Mouse (Mus musculus) embryonic facial prominence, embryonic 12.5 days (tissue): ENCODE results near the gene Tssk6. TPM values are rescaled to one million over a fixed set of nuclear protein-coding genes. Genes with fewer than 3 reads are reported as not detected.
A peak's percentile ranks its signal among the peaks of the same experiment; 100 is the strongest.

Experiments
- ATAC-seq: fragments of 200-750 bp; cut with Nextera tagmentation; 2 replicates; pipeline ENCODE4 v1.8.0; 2017; ENCODE audit not compliant: insufficient number of reproducible peaks, insufficient read depth, low FRiP score, low TSS enrichment
- H3K27ac ChIP-seq: fragments of 300-500 bp; sonication (generic); 2 replicates; pipeline ENCODE4 v1.5.1; 2016; ENCODE audit warnings: mild to moderate bottlenecking
- H3K27me3 ChIP-seq: fragments of 300-500 bp; sonication (generic); 2 replicates; pipeline ENCODE4 v1.6.1; 2016; ENCODE audit warnings: mild to moderate bottlenecking, moderate library complexity
- H3K36me3 ChIP-seq: fragments of 300-500 bp; sonication (generic); 2 replicates; pipeline ENCODE4 v1.6.1; 2016; ENCODE audit warnings: mild to moderate bottlenecking
- H3K4me1 ChIP-seq: fragments of 300-500 bp; sonication (generic); 2 replicates; pipeline ENCODE4 v1.6.1; 2016
- H3K4me2 ChIP-seq: fragments of 300-500 bp; sonication (generic); replicated peaks from 2 replicates; pipeline ENCODE4 v1.6.1; 2016; ENCODE audit warnings: mild to moderate bottlenecking, moderate library complexity
- H3K4me3 ChIP-seq: fragments of 300-500 bp; sonication (generic); 2 replicates; pipeline ENCODE4 v1.5.1; 2016; ENCODE audit warnings: mild to moderate bottlenecking
- H3K9ac ChIP-seq: fragments of 300-500 bp; sonication (generic); 2 replicates; pipeline ENCODE4 v1.6.1; 2016; ENCODE audit warnings: mild to moderate bottlenecking, moderate library complexity
- H3K9me3 ChIP-seq: fragments of 300-500 bp; sonication (generic); 2 replicates; pipeline ENCODE4 v1.6.1; 2016; ENCODE audit warnings: mild to moderate bottlenecking, moderate library complexity
- WGBS: fragments of 180-500 bp; shearing (Covaris S2); methylation state at CpG from one replicate; pipeline ENCODE4 v1.1.7; 2016; 5-methylcytosine and 5-hydroxymethylcytosine counted together
- polyA plus RNA-seq: library from polyadenylated mRNA; unstranded; fragments of >200 nt; fragmentation: Nextera tagmentation; extraction: Ambion mirVana; gene quantifications from 2 replicates; pipeline ENCODE4 v1.2.1, GENCODE M21; 2016

Tssk6 gene
- polyA plus RNA-seq, 1 experiment from 2014 or later: 5.1 TPM

DNA sequence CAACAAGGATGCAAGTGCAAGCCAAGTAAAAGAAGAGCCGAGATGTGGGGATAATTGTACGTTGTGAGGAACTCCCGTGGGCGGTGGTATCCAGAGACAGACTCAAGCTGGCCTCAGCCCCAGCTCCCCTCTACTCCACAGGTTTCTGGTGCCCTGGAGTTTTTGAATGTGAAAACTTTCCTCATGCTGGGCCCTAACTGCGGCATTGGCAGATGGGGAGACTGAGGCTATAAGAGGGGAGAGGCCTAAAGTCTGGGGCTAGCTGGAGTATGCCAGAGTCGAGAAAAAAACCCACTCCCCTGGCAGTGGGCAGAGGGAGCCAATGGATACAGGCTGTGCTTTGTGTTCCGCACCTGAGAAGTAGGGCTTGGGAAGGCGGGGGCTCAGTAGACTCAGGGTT is 2.1 kb downstream of the Tssk6 start:
- Histone ChIP-seq H3K9me3 (no peaks in the 10 kb centered on the region), H3K27ac (no peak overlapping the region), H3K36me3 (peaks cover 19% of the 10 kb centered on the region), H3K4me1 (peaks cover 20% of the 10 kb centered on the region), H3K9ac (no peak overlapping the region), H3K4me2 (peak overlapping the region; percentile 95; the same call in 1 of the 2 replicates), H3K4me3 (peak overlapping the region; percentile 70; the same call in 1 of the 2 replicates), H3K27me3 (no peaks in the 10 kb centered on the region)
- WGBS: 75% methylated on average over 8 of the region's 8 CpGs
- ATAC-seq: no peak

DNA sequence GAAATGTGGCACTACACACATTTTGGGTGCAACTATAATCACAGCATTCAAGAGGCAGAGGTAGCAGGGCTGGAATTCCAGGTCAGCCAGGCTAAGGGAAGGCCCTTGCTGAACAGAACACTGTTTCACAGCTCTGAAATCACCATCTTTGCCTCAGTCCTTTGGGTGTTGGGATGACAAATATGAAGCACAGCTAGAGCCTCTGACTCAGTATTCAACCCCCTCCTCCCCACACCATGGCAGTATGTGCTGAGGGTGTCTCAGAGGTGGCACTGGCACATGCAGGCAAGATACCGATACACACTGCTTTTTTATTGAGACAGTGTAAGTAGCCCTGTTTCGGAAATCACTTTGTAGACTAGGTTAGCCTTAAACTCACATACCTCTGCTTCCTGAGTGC is 4.3 kb downstream of the Tssk6 start:
- WGBS: 87% methylated on average over 2 of the region's 2 CpGs

DNA sequence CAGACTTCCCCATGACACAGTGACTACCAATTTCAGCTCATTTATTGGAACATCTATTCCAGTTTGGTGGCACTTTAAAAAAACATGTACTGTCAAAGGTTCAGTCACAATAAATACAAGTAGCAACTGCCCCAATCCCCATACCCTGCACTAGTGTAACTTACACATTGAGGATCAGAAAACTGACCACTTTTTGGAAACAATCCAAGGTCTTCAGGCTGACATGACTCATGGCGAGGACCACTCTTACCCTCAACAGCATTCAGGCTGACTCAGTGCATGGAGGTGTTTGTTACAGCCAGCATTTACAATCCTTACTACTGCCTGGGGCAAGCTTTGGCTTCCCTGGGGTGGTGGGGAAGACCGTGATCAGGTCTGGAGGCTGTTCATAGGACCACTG is 5.1 kb downstream of the Tssk6 start:
- ATAC-seq: no peak
- peaks cover 46% of the 10 kb centered on the region for H3K36me3 ChIP-seq

More for the DNA sequence above, 4.3 kb downstream of the Tssk6 start:
- Histone ChIP-seq H3K36me3 (peaks cover 37% of the 10 kb centered on the region), H3K4me3 (no peak overlapping the region), H3K9me3 (no peaks in the 10 kb centered on the region), H3K4me1 (peaks cover 10% of the 10 kb centered on the region), H3K27ac (no peak overlapping the region), H3K27me3 (no peaks in the 10 kb centered on the region), H3K4me2 (no peak overlapping the region), H3K9ac (no peak overlapping the region)
- ATAC-seq: no peak

DNA sequence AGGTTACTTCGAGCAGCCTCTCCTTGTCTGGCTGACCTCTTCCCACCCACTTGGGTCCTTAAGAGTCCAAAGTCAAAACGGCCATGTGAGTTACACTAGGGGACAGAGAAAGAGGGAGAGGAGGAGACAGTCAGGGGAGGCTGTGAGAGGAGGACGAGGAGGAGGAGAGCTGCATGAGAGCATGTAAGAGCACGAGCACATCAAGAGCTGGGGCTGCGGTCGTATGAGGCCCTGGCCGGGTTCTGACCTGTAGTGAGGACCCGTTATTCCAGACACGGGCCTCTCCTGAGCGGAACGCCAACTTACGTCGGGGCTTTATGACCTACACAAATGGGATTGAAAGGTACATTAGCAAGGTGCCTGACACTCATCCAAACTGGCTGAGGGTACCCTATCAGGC is 9.9 kb downstream of the Tssk6 start:
- 91% methylated on average over 13 of the region's 13 CpGs for WGBS
- no peak overlapping the region for H3K9ac ChIP-seq
- no peak overlapping the region for H3K4me3 ChIP-seq
- peaks cover 91% of the 10 kb centered on the region for H3K36me3 ChIP-seq
- no peaks in the 10 kb centered on the region for H3K27me3 ChIP-seq
- no peak overlapping the region for H3K27ac ChIP-seq
- no peak for ATAC-seq
- H3K9me3 ChIP-seq: no peaks in the 10 kb centered on the region
- H3K4me1 ChIP-seq: no peaks in the 10 kb centered on the region
- H3K4me2 ChIP-seq: no peak overlapping the region

More for the DNA sequence above, 5.1 kb downstream of the Tssk6 start:
- WGBS: 91% methylated on average over 2 of the region's 2 CpGs
- H3K4me3 ChIP-seq: no peak overlapping the region
- H3K4me1 ChIP-seq: peaks cover 6% of the 10 kb centered on the region
- H3K27me3 ChIP-seq: no peaks in the 10 kb centered on the region
- H3K4me2 ChIP-seq: no peak overlapping the region
- H3K9ac ChIP-seq: no peak overlapping the region
- H3K27ac ChIP-seq: no peak overlapping the region
- H3K9me3 ChIP-seq: no peaks in the 10 kb centered on the region

DNA sequence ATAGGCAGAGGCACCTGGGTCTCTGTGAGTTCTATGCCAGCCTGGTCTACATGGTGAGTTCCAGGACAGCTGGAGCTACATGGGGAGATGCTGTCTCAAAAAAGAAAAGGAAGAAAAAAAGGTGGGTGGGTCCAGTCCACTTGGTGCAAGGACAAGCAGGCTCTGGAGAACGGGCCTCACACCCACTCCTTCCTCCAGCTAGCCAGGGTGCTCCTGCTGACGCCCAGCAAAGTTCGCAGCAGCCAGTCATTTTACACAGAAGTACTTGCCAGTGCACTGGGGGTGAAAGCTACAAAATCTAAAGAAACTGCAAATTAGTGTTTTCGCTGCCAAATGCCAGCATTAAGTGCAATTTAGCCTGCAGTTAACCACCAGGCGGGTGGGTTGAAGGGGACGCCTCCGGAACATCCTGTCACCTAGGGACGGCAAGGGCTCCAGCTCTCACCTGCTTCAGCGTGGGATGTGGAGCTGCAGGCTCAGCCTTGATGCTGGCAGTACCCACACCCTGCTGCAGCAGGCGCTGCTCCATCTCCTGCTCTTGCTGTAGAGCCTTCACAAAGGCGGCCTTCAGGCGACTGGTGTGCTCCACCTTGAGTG is 10.6 kb downstream of the Tssk6 start:
- H3K27ac ChIP-seq: no peak overlapping the region
- H3K27me3 ChIP-seq: no peaks in the 10 kb centered on the region
- 89% methylated on average over 12 of the region's 12 CpGs for WGBS
- no peak overlapping the region for H3K4me3 ChIP-seq
- H3K9ac ChIP-seq: no peak overlapping the region
- peaks cover 91% of the 10 kb centered on the region for H3K36me3 ChIP-seq
- no peak overlapping the region for H3K4me2 ChIP-seq
- no peak for ATAC-seq
- no peaks in the 10 kb centered on the region for H3K9me3 ChIP-seq
- H3K4me1 ChIP-seq: no peaks in the 10 kb centered on the region

DNA sequence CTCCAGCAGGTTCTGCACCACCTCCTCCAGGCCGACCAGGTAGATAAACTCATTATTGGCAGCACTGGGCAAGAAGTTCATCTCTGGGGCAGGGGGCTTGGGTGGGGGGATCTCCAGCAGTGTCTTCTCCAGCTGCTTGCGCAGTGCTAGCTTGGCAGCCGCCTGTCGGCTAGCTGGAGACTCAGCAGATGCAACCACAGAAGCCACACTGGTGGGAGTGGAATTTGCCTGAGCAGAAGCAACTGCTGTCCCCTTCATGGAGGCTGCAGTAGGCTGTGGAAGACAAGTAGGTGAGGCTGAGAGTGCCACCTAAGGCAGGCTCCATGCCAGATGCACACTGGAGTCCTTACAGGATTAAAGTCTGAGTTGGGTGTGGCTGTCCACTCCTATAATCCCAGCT is 12.5 kb downstream of the Tssk6 start:
- no peaks in the 10 kb centered on the region for H3K27me3 ChIP-seq
- H3K4me1 ChIP-seq: no peaks in the 10 kb centered on the region
- no peak overlapping the region for H3K4me3 ChIP-seq
- H3K9me3 ChIP-seq: no peaks in the 10 kb centered on the region
- no peak for ATAC-seq
- H3K36me3 ChIP-seq: peaks cover 82% of the 10 kb centered on the region
- no peak overlapping the region for H3K4me2 ChIP-seq
- no peak overlapping the region for H3K27ac ChIP-seq
- WGBS: 87% methylated on average over 4 of the region's 4 CpGs
- H3K9ac ChIP-seq: no peak overlapping the region

DNA sequence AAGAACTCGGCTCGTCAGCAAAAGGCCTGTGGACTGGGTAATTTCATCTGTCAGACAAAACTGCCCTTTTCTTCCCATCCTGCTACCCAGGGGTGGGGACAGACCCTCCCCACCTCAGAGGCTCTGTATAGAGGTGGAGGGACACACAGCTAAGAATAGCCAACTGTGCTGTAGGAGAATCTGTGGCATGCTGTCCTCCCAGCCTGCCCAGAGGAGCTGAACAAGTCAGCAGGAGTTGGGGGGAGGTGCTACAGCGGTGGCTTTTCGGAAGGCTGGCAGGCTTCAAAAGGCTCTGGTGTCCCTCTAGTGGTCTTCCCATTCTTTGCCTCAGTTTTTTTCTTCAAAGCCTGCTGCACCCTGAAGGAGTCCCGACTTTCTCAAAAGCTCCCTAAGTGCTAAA is 13.8 kb downstream of the Tssk6 start:
- 60% methylated on average over 5 of the region's 5 CpGs for WGBS
- Histone ChIP-seq H3K9ac (no peak overlapping the region), H3K27ac (no peak overlapping the region), H3K36me3 (peaks cover 70% of the 10 kb centered on the region), H3K4me2 (no peak overlapping the region), H3K4me3 (no peak overlapping the region), H3K27me3 (no peaks in the 10 kb centered on the region), H3K4me1 (peaks cover 10% of the 10 kb centered on the region), H3K9me3 (no peaks in the 10 kb centered on the region)
- no peak for ATAC-seq

DNA sequence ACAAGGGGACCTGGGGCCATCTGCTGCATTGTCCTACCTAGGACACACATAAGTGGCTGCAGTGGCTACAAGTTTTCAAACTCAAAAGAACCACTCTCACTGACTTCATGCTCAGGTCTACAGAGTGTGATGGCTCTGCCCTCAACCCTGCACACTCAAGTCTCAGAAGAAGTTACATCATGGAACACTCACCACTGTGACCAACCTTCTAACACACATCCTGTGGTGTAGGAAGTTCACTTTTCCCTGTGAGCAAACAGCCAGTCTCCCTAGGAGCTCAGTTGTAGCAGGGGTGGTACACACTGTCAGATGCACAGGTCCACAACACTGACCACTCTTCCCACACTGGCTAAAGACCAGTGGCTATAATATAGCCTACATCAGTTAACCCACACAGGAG is 16.5 kb downstream of the Tssk6 start:
- no peaks in the 10 kb centered on the region for H3K27me3 ChIP-seq

DNA sequence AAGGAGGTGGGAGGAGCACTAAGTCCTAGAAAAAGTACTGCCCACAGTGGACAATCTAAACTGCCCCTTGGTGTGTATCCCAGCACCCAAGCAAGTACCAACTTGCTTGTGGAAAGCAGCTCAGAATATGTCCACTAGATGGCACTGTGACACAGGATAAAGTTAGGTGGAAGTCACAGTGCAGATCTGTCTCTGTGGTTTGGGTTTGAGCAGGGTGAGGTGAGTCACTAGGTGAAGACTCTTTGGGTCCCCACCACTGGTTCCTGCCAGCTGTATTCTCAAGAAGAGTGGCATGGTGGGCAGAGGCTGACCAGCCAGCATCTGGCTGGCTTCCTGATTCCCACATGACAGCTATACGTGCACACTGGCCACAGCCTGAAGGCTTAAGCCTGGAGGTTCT is 17.0 kb downstream of the Tssk6 start:
- Histone ChIP-seq H3K4me2 (no peak overlapping the region), H3K27ac (no peak overlapping the region), H3K9me3 (no peaks in the 10 kb centered on the region), H3K4me3 (no peak overlapping the region), H3K36me3 (peaks cover 37% of the 10 kb centered on the region), H3K9ac (no peak overlapping the region), H3K27me3 (no peaks in the 10 kb centered on the region), H3K4me1 (peaks cover 19% of the 10 kb centered on the region)
- WGBS: 65% methylated on average over 1 of the region's 1 CpGs
- no peak for ATAC-seq

More for the DNA sequence above, 16.5 kb downstream of the Tssk6 start:
- H3K27ac ChIP-seq: no peak overlapping the region
- no peak overlapping the region for H3K9ac ChIP-seq
- peaks cover 19% of the 10 kb centered on the region for H3K4me1 ChIP-seq
- no peaks in the 10 kb centered on the region for H3K9me3 ChIP-seq
- no peak overlapping the region for H3K4me3 ChIP-seq
- no peak overlapping the region for H3K4me2 ChIP-seq
- H3K36me3 ChIP-seq: peaks cover 42% of the 10 kb centered on the region
- ATAC-seq: no peak

DNA sequence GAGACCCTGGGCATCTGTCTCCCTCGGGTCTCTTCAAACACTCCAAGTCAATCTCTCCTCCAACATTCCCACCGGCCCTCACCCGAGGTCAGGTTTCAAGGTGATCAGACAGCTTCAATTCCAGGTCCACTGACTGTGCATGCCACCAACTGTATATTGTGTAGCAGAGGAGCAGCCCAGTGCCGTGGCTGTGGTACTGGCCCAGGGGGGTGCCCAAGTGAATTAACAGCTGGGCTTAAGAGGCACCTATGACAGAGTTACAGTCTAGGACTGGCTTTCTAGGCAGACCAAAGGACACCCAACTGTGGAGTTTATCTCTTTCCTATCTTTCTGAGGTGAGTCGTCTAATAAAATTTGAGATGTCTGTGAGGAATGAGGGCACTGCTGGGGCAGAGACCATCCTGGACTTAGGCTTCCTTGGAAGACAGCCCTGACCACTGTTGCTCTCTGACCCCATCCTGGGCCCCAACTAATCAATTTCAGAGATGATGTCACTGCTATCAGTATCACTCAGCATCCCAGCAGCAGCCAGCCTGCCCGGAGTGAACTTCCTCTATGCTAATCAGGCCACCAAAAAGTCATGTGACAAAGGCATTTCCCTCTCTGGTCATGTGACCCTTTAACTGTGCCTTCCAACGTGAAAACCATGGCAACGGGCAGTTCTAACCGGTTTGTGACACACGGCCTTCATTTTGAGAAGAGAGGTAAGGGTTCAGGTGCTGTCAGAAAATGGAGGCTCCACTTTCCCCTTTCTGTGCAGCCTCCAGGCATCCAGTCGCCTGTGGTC is 18.1 kb downstream of the Tssk6 start:
- Histone ChIP-seq H3K4me2 (peak overlapping the region; percentile 26), H3K9me3 (no peaks in the 10 kb centered on the region), H3K36me3 (peaks cover 27% of the 10 kb centered on the region), H3K27ac (peak overlapping the region; percentile 70), H3K9ac (peak overlapping the region; percentile 20; the same call in 1 of the 2 replicates), H3K27me3 (no peaks in the 10 kb centered on the region), H3K4me3 (no peak overlapping the region), H3K4me1 (peaks cover 19% of the 10 kb centered on the region)
- no peak for ATAC-seq
- 34% methylated on average over 11 of the region's 11 CpGs for WGBS

DNA sequence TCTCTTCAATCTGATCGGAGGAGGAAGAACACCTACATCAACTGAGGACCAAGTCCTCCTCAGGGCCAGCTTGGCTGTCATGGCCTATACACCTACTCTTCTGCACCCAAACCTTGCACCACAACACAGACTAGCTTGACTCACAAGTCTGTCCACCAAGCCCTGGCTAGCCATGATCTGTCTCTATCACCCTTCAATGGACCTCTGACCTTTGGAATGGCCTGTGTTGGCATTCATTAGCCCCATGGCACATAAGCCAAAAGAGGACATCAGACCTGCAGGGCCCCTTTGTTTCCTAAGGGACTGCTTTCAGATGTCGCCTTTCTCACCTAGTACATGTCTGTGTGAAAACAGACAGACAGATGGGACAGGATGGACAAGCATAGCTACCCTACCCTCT is 19.2 kb downstream of the Tssk6 start:
- H3K4me1 ChIP-seq: peaks cover 19% of the 10 kb centered on the region
- H3K9ac ChIP-seq: no peak overlapping the region
- H3K9me3 ChIP-seq: no peaks in the 10 kb centered on the region
- no peaks in the 10 kb centered on the region for H3K27me3 ChIP-seq
- H3K27ac ChIP-seq: peak overlapping the region; percentile 70
- H3K4me2 ChIP-seq: no peak overlapping the region
- H3K4me3 ChIP-seq: no peak overlapping the region
- WGBS: 96% methylated on average over 2 of the region's 2 CpGs
- H3K36me3 ChIP-seq: peaks cover 16% of the 10 kb centered on the region
- no peak for ATAC-seq

DNA sequence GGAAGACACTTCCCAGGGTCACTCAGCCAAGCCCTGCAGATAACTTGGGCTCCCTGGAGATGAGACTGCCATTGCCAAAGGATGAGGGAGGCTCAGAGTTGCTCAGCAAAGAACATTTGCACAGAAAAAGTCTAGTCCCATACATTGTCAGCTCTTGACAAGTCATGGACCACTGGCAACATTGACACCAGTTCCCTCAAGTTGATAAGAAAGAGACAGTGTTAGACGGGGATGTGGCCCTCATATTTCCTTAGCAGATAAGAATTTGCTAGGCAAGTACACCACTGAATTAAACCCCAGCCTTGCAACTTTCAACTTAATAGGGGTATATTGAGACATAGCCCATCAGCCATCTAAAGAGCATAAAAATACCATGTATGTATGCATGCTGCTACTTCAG is 22.0 kb downstream of the Tssk6 start:
- no peak overlapping the region for H3K27ac ChIP-seq
- H3K36me3 ChIP-seq: 0 out of 2 replicates have a peak, but pooled peaks cover 4% of the 10 kb centered on the region
- H3K9me3 ChIP-seq: no peaks in the 10 kb centered on the region
- H3K4me2 ChIP-seq: no peak overlapping the region
- H3K9ac ChIP-seq: no peak overlapping the region
- 79% methylated on average over 1 of the region's 1 CpGs for WGBS
- peaks cover 19% of the 10 kb centered on the region for H3K4me1 ChIP-seq
- H3K27me3 ChIP-seq: no peaks in the 10 kb centered on the region
- ATAC-seq: no peak
- no peak overlapping the region for H3K4me3 ChIP-seq
